In the genomic region with DNA sequence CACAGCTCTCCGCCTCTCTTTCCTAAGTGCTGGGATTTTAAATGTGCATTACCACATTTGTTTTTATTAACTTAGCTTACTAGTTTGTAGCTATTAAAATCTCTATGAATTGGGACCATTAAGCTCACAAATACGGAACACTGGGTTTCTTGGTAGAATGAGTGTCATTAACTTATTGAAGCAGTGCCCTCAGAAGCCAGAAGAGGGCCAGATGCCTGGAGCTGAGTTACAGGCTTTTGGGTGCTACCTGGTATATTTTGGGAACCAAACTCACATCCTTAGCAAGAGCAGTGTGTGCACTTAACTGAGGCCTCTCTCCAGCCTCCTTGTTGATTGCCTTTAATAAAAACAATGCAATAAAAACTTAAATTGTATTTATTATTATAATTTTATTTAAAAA, we compare ENCODE assay signal across 24 mouse cellular contexts. TPM values are rescaled to one million over a fixed set of nuclear protein-coding genes. Genes with fewer than 3 reads are reported as not detected.
A peak's percentile ranks its signal among the peaks of the same experiment; 100 is the strongest.
DNase-seq lines count a peak whose midpoint lies in the region; ATAC-seq and TF ChIP-seq lines count a peak whose summit lies in the region.
"Had no signal": no experiment of that assay in that cellular context is flagged by ENCODE, and none has a peak within 500 bp of the region (broad histone marks: within the 10 kb centered on the region; RNA-seq: fewer than 3 reads in every experiment).

No protein-coding gene starts in this region.

- 76% methylated on average over 2 of the region's 2 CpGs for WGBS in intestine, postnatal 0 days
- WGBS in intestine, embryonic 16.5 days, result 83% methylated on average over 2 of the region's 2 CpGs
- 91% methylated on average over 2 of the region's 2 CpGs for WGBS in midbrain, embryonic 14.5 days
- 81% methylated on average over 2 of the region's 2 CpGs for WGBS in midbrain, embryonic 16.5 days
- WGBS in stomach, postnatal 0 days, result 67% methylated on average over 2 of the region's 2 CpGs

- H3K4me2 ChIP-seq in intestine, postnatal 0 days (replicated peaks; ENCODE audit: low read depth), result no peak overlapping the region
- H3K4me2 ChIP-seq in intestine, embryonic 16.5 days (ENCODE audit: low read depth, low read length), result no peak overlapping the region
- no peak overlapping the region for H3K4me2 ChIP-seq in midbrain, embryonic 14.5 days (ENCODE audit: low read length)
- H3K4me2 ChIP-seq in midbrain, embryonic 16.5 days (ENCODE audit: low read length), result no peak overlapping the region
- no peak overlapping the region for H3K4me2 ChIP-seq in stomach, postnatal 0 days (replicated peaks; ENCODE audit: low read depth)
- H3K4me2 ChIP-seq: forebrain, embryonic 15.5 days; heart, embryonic 12.5 days; limb, embryonic 15.5 days; midbrain, embryonic 13.5 days had no signal

- H3K27ac ChIP-seq in intestine, postnatal 0 days (ENCODE audit: low read depth, low read length), result no peak overlapping the region
- H3K27ac ChIP-seq in intestine, embryonic 16.5 days (ENCODE audit: low read length), result no peak overlapping the region
- no peak overlapping the region for H3K27ac ChIP-seq in midbrain, embryonic 14.5 days (replicated peaks; ENCODE audit: low read depth, low read length)
- H3K27ac ChIP-seq in midbrain, embryonic 16.5 days (ENCODE audit: low read length), result no peak overlapping the region
- no peak overlapping the region for H3K27ac ChIP-seq in stomach, postnatal 0 days (replicated peaks)
- H3K27ac ChIP-seq: forebrain, embryonic 15.5 days; hindbrain, embryonic 10.5 days; limb, embryonic 15.5 days; midbrain, embryonic 13.5 days had no signal

- no peak for ATAC-seq in intestine, postnatal 0 days
- ATAC-seq in intestine, embryonic 16.5 days, result no peak
- no peak for ATAC-seq in midbrain, embryonic 14.5 days (ENCODE audit: low FRiP score, low TSS enrichment)
- ATAC-seq in midbrain, embryonic 16.5 days, result no peak
- ATAC-seq in stomach, postnatal 0 days (ENCODE audit: low FRiP score, low TSS enrichment), result no peak
- ATAC-seq: activated CD4-positive, CD25-positive, alpha-beta regulatory T cell, adult 4 months; forebrain, embryonic 15.5 days; midbrain, embryonic 13.5 days had no signal

- TF ChIP-seq EP300 in stomach, postnatal 0 days (optimal IDR thresholded peaks at IDR 0.05), result no peak

- DNase-seq in cerebellum, postnatal 10 days, result peak; percentile 22 to 28
- DNase-seq in cerebellum, postnatal 4 days (ENCODE audit: low spot score in 2 of 2), result no peak
- peak; percentile 43 for DNase-seq in midbrain, embryonic 14.5 days
- no peak for DNase-seq in stomach, postnatal 0 days (ENCODE audit: low spot score)
- DNase-seq in heart, adult 18-20 months, result no peak
- DNase-seq: cerebellum, adult 8-10 months; gastrocnemius, postnatal 10 days; kidney, adult 8-10 months; thymus, postnatal 36 days had no signal

- no peaks in the 10 kb centered on the region for H3K4me1 ChIP-seq in intestine, postnatal 0 days (replicated peaks; ENCODE audit: control insufficient read depth, insufficient read depth, low read length)
- no peaks in the 10 kb centered on the region for H3K4me1 ChIP-seq in intestine, embryonic 16.5 days (ENCODE audit: control insufficient read depth, insufficient read depth, low read length)
- H3K4me1 ChIP-seq in midbrain, embryonic 14.5 days (ENCODE audit: control insufficient read depth, insufficient read depth, low read length), result no peaks in the 10 kb centered on the region
- H3K4me1 ChIP-seq in midbrain, embryonic 16.5 days (ENCODE audit: control insufficient read depth, insufficient read depth, low read length), result no peaks in the 10 kb centered on the region
- no peaks in the 10 kb centered on the region for H3K4me1 ChIP-seq in stomach, postnatal 0 days (replicated peaks; ENCODE audit: control insufficient read depth, insufficient read depth)
- H3K4me1 ChIP-seq: forebrain, embryonic 15.5 days; hindbrain, embryonic 10.5 days; limb, embryonic 15.5 days; midbrain, embryonic 13.5 days had no signal

- no peak overlapping the region for H3K9ac ChIP-seq in intestine, postnatal 0 days (ENCODE audit: low read depth, low read length)
- no peak overlapping the region for H3K9ac ChIP-seq in intestine, embryonic 16.5 days (ENCODE audit: low read depth, low read length)
- H3K9ac ChIP-seq in midbrain, embryonic 14.5 days (replicated peaks; ENCODE audit: low read length), result no peak overlapping the region
- H3K9ac ChIP-seq in midbrain, embryonic 16.5 days (ENCODE audit: low read depth, low read length), result no peak overlapping the region
- H3K9ac ChIP-seq in stomach, postnatal 0 days (ENCODE audit: low read length), result no peak overlapping the region
- H3K9ac ChIP-seq: forebrain, embryonic 15.5 days; heart, embryonic 12.5 days; limb, embryonic 15.5 days; midbrain, embryonic 13.5 days had no signal

- H3K27me3 ChIP-seq in intestine, postnatal 0 days (replicated peaks; ENCODE audit: control insufficient read depth, insufficient read depth, low read length), result no peaks in the 10 kb centered on the region
- no peaks in the 10 kb centered on the region for H3K27me3 ChIP-seq in intestine, embryonic 16.5 days (replicated peaks; ENCODE audit: control insufficient read depth, insufficient read depth, low read length)
- H3K27me3 ChIP-seq in midbrain, embryonic 14.5 days (ENCODE audit: control insufficient read depth, insufficient read depth, low read length), result no peaks in the 10 kb centered on the region
- H3K27me3 ChIP-seq in midbrain, embryonic 16.5 days (ENCODE audit: control insufficient read depth, insufficient read depth, low read depth, low read length), result no peaks in the 10 kb centered on the region
- no peaks in the 10 kb centered on the region for H3K27me3 ChIP-seq in stomach, postnatal 0 days (ENCODE audit: control insufficient read depth, insufficient read depth, low read length)
- H3K27me3 ChIP-seq: forebrain, embryonic 15.5 days; heart, embryonic 12.5 days; limb, embryonic 15.5 days; midbrain, embryonic 13.5 days had no signal

- H3K36me3 ChIP-seq in intestine, postnatal 0 days (ENCODE audit: control insufficient read depth, insufficient read depth), result peaks cover 35% of the 10 kb centered on the region
- no peaks in the 10 kb centered on the region for H3K36me3 ChIP-seq in intestine, embryonic 16.5 days (ENCODE audit: control insufficient read depth, insufficient read depth, low read length)
- peaks cover 50% of the 10 kb centered on the region for H3K36me3 ChIP-seq in midbrain, embryonic 14.5 days (ENCODE audit: control insufficient read depth, insufficient read depth, low read length)
- peaks cover 16% of the 10 kb centered on the region for H3K36me3 ChIP-seq in midbrain, embryonic 16.5 days (ENCODE audit: control insufficient read depth, insufficient read depth, low read length)
- H3K36me3 ChIP-seq in stomach, postnatal 0 days (ENCODE audit: control insufficient read depth, insufficient read depth, low read length), result peaks cover 14% of the 10 kb centered on the region; the same call in 1 of the 2 replicates

- TF ChIP-seq CTCF in intestine, postnatal 0 days (IDR thresholded peaks at IDR 0.05; ENCODE audit: low read depth), result peak; percentile 51
- TF ChIP-seq CTCF in stomach, postnatal 0 days (IDR thresholded peaks at IDR 0.05; ENCODE audit: low read depth), result peak; percentile 60

- H3K9me3 ChIP-seq in intestine, postnatal 0 days (ENCODE audit: control insufficient read depth), result no peaks in the 10 kb centered on the region
- no peaks in the 10 kb centered on the region for H3K9me3 ChIP-seq in intestine, embryonic 16.5 days (ENCODE audit: control insufficient read depth, low read length)
- H3K9me3 ChIP-seq in midbrain, embryonic 14.5 days (ENCODE audit: control insufficient read depth, low read length), result no peaks in the 10 kb centered on the region
- no peaks in the 10 kb centered on the region for H3K9me3 ChIP-seq in midbrain, embryonic 16.5 days (replicated peaks; ENCODE audit: control insufficient read depth, low read length, poor library complexity, severe bottlenecking)
- H3K9me3 ChIP-seq in stomach, postnatal 0 days (ENCODE audit: control insufficient read depth, low read length), result no peaks in the 10 kb centered on the region
- H3K9me3 ChIP-seq: forebrain, embryonic 15.5 days; heart, embryonic 12.5 days; hindbrain, embryonic 10.5 days; limb, embryonic 15.5 days; midbrain, embryonic 13.5 days had no signal

- no peak overlapping the region for H3K4me3 ChIP-seq in intestine, postnatal 0 days (ENCODE audit: low read depth, low read length)
- no peak overlapping the region for H3K4me3 ChIP-seq in intestine, embryonic 16.5 days (ENCODE audit: low read length)
- no peak overlapping the region for H3K4me3 ChIP-seq in midbrain, embryonic 14.5 days (replicated peaks; ENCODE audit: low read depth, low read length)
- H3K4me3 ChIP-seq in midbrain, embryonic 16.5 days (ENCODE audit: low read depth, low read length), result no peak overlapping the region
- no peak overlapping the region for H3K4me3 ChIP-seq in stomach, postnatal 0 days (ENCODE audit: low read depth, low read length)
- H3K4me3 ChIP-seq: forebrain, embryonic 15.5 days; heart, embryonic 12.5 days; hindbrain, embryonic 10.5 days; limb, embryonic 15.5 days; midbrain, embryonic 13.5 days had no signal

RNA-seq across cellular contexts. Expression of gene Ndufaf5, which starts 30.3 kb away (rescaled TPM):
- polyA plus RNA-seq in intestine, postnatal 0 days (2015; fragmentation: Nextera tagmentation; extraction: Ambion mirVana), result 12.8 and 13.3 TPM in 2 replicates
- 22.2 and 25.0 TPM in 2 replicates for polyA plus RNA-seq in intestine, embryonic 16.5 days (2015; fragmentation: Nextera tagmentation; extraction: Ambion mirVana)
- polyA plus RNA-seq in midbrain, embryonic 14.5 days (2014; fragmentation: Nextera tagmentation; extraction: Ambion mirVana), result 49.3 and 51.0 TPM in 2 replicates
- 53.2 and 62.6 TPM in 2 replicates for polyA plus RNA-seq in midbrain, embryonic 16.5 days (2015; fragmentation: Nextera tagmentation; extraction: Ambion mirVana)
- polyA plus RNA-seq in stomach, postnatal 0 days (2015; fragmentation: Nextera tagmentation; extraction: Ambion mirVana), result 15.2 and 16.8 TPM in 2 replicates
- total RNA-seq in heart, adult 18-20 months (2021), result 10 to 100 TPM; 34.0 to 36.9 TPM

RNA-seq across cellular contexts. Expression of gene Esf1, which starts 30.3 kb away (rescaled TPM):
- polyA plus RNA-seq in intestine, postnatal 0 days (2015; fragmentation: Nextera tagmentation; extraction: Ambion mirVana), result 12.0 and 15.5 TPM in 2 replicates
- polyA plus RNA-seq in intestine, embryonic 16.5 days (2015; fragmentation: Nextera tagmentation; extraction: Ambion mirVana), result 16.9 and 21.9 TPM in 2 replicates
- polyA plus RNA-seq in midbrain, embryonic 14.5 days (2014; fragmentation: Nextera tagmentation; extraction: Ambion mirVana), result 15.4 and 18.5 TPM in 2 replicates
- 15.6 and 16.4 TPM in 2 replicates for polyA plus RNA-seq in midbrain, embryonic 16.5 days (2015; fragmentation: Nextera tagmentation; extraction: Ambion mirVana)
- 13.7 and 14.1 TPM in 2 replicates for polyA plus RNA-seq in stomach, postnatal 0 days (2015; fragmentation: Nextera tagmentation; extraction: Ambion mirVana)
- total RNA-seq in heart, adult 18-20 months (2021), result 10 to 100 TPM; 11.6 to 12.2 TPM

RNA-seq across cellular contexts. Expression of gene Gm17374, which starts 48.9 kb away (rescaled TPM):
- polyA plus RNA-seq in intestine, postnatal 0 days (2015; fragmentation: Nextera tagmentation; extraction: Ambion mirVana), result not detected in 2 replicates
- polyA plus RNA-seq in intestine, embryonic 16.5 days (2015; fragmentation: Nextera tagmentation; extraction: Ambion mirVana), result not detected in 2 replicates
- not detected in 2 replicates for polyA plus RNA-seq in midbrain, embryonic 14.5 days (2014; fragmentation: Nextera tagmentation; extraction: Ambion mirVana)
- not detected in 2 replicates for polyA plus RNA-seq in midbrain, embryonic 16.5 days (2015; fragmentation: Nextera tagmentation; extraction: Ambion mirVana)
- not detected in 2 replicates for polyA plus RNA-seq in stomach, postnatal 0 days (2015; fragmentation: Nextera tagmentation; extraction: Ambion mirVana)
- total RNA-seq in heart, adult 18-20 months (2021), result not detected
- total RNA-seq: ES-E14; gastrocnemius, postnatal 10 days; left cerebral cortex, adult 18-20 months had no signal
- polyA plus RNA-seq: activated CD4-positive, CD25-positive, alpha-beta regulatory T cell, adult 4 months; forebrain, embryonic 15.5 days; heart, embryonic 12.5 days; hindbrain, embryonic 10.5 days; large intestine, adult 2 months; limb, embryonic 15.5 days; lung, embryonic 16.5 days; midbrain, embryonic 13.5 days; neural tube, embryonic 14.5 days; stomach, embryonic 16.5 days had no signal

Comparison
In these comparisons a context has a peak if more than half of its experiments do, and no peak if none do; other contexts are left out.
1. DNase-seq: peak in cerebellum, postnatal 10 days (2 of 2) and midbrain, embryonic 14.5 days (single experiment); none in cerebellum, postnatal 4 days (0 of 2), stomach, postnatal 0 days (single experiment) and heart, adult 18-20 months (0 of 2).